Mouse (Mus musculus): ENCODE data around the gene Fbxl17. TPM values are rescaled to one million over a fixed set of nuclear protein-coding genes. Genes with fewer than 3 reads are reported as not detected.

The Fbxl17 gene
- total RNA-seq, 2 experiments from 2014 or later: 6.6 to 20.4 TPM

DNA sequence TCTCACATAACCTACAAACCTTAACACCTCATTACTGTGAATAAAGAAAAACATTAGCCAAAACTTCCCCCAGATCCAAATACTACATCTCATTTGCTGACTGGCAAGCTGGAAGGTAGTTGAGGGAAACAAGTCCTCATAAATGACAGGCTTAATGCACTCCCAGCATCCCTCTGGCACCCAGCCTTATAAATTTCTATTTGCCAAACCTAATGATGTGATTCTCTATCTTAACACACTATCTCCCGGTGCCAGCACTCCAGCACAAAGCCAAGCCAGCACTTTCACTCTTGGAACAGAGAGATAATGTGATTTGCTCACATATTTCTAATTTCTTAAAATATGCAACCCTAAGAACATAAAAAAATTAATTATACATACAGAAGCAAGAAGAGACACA is 34.6 kb downstream of the Fbxl17 start:
- ATAC-seq (replicated peaks; ENCODE audit: poor library complexity, severe bottlenecking): no peak

DNA sequence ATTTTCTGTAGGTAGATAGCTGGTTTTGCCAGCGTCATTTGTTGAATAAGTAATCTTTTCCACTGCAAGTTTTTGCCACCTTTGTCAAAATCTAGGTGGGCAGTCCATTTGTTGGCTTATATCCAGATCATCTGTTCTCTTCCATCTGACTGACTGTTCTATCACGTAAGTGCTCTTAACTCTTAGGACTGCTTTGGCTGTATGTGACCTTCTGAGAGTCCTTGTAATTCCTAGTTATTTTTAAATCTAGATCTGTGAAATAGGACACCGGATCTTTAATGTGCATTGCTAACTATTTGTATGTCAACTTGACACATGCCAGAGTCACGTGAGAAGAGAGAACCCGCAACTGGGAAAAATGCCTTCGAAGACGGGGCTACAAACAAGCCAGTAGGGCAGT is 37.3 kb downstream of the Fbxl17 start:
- ATAC-seq (replicated peaks; ENCODE audit: poor library complexity, severe bottlenecking): no peak

DNA sequence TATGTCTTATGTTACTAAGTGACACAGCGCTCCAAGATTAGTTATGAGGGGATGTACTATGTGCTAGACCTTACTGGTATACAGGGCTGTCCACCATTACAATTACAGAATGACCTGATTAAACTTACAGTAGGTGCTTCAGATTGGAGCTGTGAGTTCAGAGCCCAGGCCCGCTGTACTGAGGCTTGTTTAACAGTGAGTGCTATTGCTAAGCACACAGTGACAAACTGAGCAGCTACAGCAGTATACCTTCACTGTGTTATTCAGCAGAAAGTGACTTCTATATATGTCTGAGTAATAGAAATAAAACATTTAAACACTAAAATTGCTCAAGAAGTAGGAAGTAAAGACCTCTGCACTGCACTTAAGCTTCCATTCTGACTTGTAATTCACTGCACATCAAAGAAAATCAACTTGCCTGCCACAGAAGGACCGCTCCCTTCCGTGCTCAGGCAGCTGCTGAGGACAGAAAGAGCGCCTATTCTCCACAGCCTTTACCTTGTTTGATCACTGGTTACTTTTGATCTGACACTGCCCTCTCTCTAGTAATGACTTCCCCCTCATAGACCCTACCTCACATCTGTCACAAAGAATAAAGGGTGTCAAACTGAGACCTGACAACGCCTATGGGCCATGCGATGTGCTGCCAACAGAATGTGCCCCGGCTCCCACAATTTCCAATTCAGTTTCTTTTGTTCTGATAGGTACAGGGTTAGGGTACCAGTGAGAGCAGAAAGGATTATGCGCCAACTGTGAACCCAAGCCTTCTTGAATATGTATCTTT is 39.9 kb downstream of the Fbxl17 start:
- ATAC-seq (replicated peaks; ENCODE audit: poor library complexity, severe bottlenecking): no peak

DNA sequence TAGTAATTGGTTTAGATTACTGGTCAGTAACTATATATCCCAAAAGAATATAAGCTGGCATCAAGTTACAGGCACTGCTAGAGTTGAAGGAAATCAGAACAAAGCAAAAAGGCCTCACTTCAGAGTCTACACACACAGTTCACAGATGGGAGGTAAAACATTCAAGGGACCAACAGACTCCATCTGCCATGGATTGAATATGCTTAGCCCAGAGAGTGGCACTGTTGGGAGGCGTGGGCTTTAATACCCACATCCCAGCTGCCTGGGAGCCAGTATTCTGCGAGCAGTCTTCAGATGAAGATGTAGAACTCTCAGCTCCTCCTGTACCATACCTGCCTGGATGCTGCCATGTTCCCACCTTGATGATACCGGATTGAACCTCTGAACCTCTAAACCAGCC is 41.8 kb downstream of the Fbxl17 start:
- ATAC-seq (replicated peaks; ENCODE audit: poor library complexity, severe bottlenecking): no peak

DNA sequence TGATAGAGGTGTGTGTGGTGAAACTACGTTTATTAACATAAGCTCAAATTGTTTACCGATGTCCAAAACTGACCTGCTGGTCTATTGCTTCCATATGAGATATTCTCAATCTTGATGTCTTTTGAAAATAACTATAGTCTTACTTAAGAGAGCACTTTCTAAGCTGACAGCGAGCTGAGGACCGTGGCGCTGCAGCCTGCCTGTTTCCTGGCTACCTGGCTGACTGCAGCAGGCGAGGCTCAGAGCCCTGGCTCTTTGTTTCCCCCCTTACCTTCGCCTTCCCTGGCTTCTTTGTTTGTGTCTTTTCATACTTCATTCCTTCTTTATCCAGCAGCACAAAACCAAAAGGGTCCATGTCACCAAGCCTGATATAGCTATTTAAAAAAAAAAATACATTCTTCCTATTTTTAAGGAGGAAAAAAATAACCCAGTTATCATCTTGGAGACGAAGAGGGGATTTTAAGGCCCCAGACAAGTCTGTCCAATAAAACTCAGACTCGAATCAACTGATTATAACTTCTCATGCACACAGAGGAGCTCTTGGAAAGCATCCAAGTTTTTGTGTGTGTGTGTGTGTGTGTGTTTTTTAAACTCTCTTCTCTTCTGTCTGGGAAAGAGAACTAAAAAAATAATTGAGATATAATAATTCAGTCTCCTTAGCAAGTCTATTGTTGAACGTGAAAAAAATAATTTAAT is 48.4 kb downstream of the Fbxl17 start:
- ATAC-seq (replicated peaks; ENCODE audit: poor library complexity, severe bottlenecking): no peak

DNA sequence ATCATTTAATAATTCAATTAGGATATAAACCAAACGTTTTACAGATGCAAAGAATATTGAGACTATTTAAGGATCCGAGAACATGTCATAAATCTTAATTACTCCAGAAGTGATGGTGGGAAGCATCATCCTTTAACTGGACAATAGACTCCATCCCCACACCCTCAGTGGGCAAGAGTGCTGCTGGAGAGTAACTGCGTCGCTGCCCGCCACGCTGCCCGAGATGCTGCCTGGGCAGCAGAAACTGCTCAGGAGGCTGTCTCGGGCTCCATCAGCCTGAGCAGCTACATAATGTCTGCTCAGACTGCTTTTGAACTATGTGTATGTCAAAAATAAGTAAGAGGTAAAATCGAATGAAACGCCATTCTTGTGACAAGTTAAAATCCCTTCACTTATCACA is 52.1 kb downstream of the Fbxl17 start:
- no peak for ATAC-seq (replicated peaks; ENCODE audit: poor library complexity, severe bottlenecking)

DNA sequence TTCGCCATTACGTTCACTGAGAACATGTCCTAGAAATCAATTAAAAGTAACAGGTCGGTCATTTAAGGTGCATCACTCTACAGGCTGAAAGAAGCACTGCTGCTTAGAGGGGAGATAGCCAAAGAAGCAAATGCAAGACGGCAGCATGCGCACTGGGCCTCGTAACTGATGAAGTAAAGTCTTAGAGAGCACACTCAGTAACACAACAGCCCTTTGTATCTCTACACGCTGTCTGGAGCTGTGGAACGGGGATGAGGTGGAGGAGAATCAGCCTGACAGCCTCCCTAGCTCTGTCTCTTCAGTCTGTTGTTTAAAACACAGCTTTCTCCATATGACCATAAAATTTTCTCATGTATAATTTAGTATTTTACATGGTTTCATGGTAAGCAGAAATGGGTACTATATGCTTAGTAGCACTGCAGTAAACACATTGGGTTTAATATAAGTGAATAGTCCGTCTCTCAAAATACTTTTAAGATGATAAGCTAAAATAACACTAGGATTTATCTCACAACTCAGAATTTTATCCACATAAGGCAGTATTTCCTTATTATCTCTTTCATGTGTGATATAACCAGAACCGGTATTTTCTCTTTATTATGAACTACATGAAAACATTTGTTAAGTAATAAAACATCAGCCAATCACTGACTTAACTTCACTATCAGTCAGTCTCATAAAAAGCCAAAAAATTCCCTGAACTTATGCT is 52.7 kb downstream of the Fbxl17 start:
- no peak for ATAC-seq (replicated peaks; ENCODE audit: poor library complexity, severe bottlenecking)

DNA sequence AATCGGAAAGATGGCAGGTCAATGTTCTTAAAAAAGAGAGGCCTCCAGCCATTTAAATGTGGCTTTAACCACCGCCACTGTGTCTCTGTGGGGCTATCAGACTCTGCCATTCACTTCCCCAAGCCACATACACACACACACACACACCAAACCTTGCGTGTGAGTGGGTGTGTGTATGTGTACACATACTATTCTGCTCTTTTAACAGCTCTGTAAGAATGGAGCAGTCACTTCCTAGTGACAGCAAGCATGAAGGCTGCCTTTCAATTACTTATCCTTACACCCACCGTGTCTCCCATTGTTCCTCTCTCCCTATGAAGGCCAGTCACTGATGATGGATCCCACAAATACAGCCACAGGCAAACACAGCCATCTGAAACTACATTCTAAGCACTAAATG is 54.6 kb downstream of the Fbxl17 start:
- ATAC-seq (replicated peaks; ENCODE audit: poor library complexity, severe bottlenecking): no peak

DNA sequence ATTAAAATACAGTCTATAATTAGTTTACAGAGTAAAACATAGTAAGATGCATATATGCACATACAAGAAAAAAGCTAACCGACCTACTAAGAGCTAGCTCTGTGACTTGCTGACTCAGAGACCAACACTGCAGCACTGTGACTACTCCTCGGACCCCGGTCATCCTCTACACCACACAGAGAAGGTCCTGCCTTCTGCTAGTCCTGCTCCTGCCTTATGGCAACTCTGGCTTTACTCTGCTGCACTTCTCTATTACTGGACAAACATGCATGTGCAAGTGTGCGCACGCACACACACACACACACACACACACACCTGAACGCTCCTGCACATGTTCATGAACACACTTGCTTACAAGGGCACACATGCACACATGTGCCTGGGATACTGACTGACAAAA is 62.4 kb downstream of the Fbxl17 start:
- ATAC-seq (replicated peaks; ENCODE audit: poor library complexity, severe bottlenecking): no peak

DNA sequence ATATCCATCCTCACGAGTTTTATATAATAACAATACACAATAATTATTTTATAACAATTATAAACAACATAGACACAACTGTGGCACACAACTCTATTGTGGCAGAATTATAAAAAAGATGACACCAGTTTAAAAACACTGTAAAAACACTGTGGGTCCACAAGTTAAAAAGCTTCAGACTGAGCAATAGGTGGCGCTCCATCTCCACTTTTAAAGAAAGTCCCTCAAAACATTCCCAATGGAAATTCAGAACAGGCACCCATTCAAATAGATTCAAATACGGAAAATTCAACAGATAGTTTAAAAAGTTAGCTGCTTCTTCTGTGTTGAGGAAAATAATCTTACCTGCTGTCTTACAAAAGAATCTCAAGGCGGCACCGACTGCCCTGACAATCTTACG is 65.7 kb downstream of the Fbxl17 start:
- no peak for ATAC-seq (replicated peaks; ENCODE audit: poor library complexity, severe bottlenecking)

DNA sequence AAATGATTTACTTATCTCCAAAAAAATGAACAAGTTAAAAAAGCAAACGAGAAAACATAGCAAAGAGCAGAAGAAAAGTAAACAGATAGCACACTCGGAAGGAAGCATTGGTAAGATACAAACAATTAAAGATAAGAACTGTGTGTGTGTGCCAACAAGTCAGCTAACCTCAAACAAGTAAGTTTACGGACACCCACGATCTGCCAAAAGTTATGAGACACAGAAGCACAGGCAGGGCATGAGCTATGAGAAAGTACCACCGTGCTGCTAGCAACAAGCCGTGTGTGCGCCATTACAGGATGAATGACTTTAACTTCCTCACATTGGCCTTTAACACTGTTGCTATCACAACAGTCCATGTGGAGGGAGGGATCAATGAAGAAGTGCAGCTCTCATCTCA is 68.2 kb downstream of the Fbxl17 start:
- ATAC-seq (replicated peaks; ENCODE audit: poor library complexity, severe bottlenecking): no peak

DNA sequence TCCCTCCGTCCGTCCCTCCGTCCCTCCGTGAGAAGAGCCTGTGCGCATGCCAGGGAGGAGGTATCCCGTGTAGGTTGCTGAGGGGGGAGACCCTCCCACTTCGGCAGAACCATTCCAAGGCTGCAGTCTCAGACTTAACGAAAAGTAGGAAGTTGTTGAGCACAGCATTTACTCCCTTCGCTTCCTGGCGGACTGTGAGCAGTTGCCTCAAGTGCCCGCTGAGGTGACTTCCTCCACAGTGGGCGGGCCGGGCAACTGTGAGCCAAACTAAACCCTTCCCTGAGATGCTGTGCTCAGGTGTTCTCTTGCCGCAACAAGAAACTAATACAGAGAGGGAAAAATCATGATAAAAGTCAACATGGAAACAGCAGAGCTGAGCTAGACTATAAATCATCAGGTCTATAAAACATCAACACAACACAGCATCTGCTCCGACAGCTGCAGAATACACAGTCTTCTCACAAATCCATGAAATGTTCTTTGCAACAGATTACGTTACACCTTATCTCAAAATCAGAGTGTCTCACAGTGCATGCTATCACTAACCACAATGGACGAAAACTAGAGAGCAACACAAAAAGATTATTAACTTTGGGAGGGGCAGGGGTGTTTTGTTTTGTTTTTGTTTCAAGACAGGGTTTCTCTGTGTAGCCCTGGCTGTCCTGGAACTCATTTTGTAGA is 69.3 kb downstream of the Fbxl17 start:
- ATAC-seq (replicated peaks; ENCODE audit: poor library complexity, severe bottlenecking): peak; percentile 98

DNA sequence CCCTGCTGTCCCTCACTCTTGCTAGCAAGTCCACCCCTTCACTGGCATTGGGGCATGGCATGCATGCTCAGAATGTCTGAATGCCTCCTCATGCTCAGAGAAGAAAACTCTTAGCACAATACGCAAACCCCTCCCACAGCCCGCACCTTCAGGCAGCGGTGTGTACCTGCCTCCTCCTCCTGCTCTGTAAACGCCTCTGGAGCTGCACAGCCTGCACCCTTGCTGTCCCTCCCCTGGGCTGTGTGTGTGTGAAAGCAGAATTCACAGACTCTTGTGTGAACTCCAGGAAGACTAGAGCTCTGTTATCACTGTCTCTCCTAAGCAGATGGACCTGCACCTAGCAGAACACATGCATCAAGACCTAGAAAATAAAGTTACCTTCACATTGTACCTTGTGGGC is 76.0 kb downstream of the Fbxl17 start:
- ATAC-seq (replicated peaks; ENCODE audit: poor library complexity, severe bottlenecking): no peak

DNA sequence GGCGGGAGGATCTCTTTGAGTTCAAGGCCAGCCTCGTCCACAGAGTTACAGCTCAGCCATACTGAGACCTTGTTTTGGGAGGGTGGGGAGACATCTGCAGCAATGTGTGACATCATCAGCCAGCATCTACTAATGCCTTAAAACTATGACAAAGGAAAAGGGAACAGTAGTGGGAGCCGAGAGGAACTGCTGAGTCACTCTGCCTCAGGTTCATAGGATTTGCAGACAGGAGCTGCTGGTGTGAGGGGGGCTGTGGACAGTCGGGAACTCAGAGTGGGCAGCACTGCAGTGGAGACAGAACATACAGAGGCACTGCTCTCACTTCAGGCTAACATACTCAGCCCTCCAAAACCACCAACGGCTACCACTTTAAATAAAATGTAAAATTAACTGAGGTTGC is 77.1 kb downstream of the Fbxl17 start:
- ATAC-seq (replicated peaks; ENCODE audit: poor library complexity, severe bottlenecking): peak; percentile 92

DNA sequence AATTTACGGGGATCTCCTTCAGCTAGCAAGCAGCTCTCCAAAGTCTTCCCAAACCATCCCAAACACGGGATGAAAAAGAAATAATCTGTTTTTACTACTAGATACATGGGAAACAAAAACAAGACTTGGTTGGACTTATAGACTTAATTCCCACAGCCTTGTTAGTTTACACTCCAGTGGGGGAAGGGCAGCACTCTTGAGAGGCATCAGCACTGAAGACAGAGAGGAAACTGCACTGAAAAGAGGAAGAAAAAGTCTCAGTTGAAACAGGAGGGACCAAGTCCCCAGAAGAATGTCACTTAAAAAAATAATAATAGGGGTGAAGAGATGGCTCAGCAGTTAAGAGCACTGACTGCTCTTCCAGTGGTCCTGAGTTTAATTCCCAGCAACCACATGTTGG is 78.0 kb downstream of the Fbxl17 start:
- ATAC-seq (replicated peaks; ENCODE audit: poor library complexity, severe bottlenecking): peak; percentile 83

DNA sequence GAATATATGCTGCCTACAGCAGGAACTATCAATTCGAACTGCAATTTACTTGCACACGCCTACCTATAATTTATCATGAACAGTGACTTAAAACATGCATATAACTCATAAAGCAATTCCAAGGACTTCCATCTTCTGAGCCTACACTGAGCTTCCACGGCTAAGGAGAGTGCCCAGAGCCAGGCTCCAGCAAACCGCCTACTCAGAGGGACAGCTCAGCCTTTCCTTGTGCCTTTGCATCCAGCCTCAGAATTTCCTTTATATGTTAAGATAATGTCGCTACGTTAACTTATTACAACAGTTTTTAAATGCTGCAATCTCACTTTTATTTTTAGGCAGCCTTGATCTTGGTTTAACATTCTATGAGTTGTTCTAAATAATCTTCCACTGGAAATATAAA is 80.3 kb downstream of the Fbxl17 start:
- ATAC-seq (replicated peaks; ENCODE audit: poor library complexity, severe bottlenecking): no peak

DNA sequence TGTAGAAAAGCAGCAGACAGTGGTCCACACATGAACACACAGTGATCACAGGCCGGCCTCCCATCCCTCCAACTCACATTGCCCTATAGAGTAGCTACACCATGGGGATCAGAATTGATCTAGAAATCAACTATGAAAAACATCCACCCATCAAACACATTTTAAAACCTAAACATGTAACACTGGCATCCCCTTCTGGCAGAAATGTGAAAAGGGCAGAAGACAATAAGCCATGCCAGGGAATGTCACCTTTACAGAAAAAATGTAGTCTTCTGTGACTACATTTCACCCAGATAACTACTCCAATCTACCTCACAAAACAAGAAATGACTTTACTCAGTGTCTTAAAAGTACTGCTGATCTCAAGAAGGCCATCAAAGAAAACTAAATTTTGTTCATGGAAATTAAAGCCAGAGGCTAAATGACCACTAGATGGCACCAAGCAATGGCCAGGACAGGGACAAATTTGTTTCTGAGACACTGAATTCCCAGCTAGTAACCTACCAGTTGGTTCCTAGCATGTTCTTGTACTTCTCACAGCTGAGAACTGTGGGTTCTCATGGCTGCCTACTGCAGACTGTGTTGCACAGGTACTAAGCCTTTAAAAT is 85.7 kb downstream of the Fbxl17 start:
- no peak; the same call in 1 of the 2 replicates for ATAC-seq (replicated peaks; ENCODE audit: poor library complexity, severe bottlenecking)

DNA sequence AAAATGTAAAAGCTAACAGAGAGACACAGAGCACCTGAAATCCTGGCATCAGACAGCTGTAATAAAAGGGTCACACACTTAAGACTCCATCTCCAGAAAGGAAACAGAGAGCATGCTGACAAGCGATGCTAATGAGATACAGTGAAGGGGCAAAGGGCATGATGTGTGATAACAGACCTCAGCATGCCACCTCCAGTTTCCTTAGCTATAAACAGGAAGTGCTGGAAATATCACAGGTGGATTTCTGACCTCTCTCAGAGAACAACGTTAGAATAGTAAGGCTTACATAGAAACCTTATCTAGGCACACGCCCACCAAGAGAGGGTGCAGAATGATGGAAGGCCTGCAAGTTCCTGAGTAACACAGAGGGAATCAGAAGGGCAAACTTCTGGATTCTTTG is 88.3 kb downstream of the Fbxl17 start:
- no peak for ATAC-seq (replicated peaks; ENCODE audit: poor library complexity, severe bottlenecking)

DNA sequence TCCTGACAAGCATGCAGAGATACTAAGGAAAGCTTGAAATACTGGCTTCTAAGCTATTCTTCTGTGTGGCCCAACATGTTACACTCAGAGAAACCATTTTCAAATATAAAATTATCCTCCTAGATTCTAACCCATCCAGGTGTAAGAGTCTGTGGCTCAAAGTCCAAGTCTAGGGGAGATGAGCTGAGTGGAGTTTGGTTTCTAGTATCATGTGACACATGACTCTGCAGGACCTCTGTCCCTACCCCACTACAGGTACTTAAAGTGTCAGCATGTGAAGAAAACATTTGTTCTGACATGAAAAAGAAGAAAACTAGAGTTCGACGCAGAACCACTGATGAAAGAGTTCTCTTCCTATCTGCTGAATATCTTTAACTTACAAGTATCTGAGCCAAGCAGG is 89.7 kb downstream of the Fbxl17 start:
- no peak for ATAC-seq (replicated peaks; ENCODE audit: poor library complexity, severe bottlenecking)

DNA sequence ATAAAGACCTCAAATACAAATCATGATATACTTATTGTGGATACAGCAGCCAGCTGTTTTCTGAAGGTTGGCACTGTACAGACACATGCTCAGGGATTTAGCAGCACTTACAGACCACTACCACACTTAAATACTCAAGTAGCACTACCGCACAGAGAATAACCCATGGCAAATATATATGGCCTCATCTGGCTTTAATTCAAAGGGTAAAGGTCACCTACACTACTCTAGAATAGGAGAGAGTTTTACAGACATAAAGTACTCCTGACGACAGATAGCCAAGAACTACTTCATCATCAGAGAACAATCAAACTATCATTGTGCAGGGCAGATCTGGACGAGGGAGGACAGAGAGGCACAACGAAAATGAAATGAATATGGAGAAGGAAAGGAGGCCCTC is 93.9 kb downstream of the Fbxl17 start:
- ATAC-seq (replicated peaks; ENCODE audit: poor library complexity, severe bottlenecking): no peak

DNA sequence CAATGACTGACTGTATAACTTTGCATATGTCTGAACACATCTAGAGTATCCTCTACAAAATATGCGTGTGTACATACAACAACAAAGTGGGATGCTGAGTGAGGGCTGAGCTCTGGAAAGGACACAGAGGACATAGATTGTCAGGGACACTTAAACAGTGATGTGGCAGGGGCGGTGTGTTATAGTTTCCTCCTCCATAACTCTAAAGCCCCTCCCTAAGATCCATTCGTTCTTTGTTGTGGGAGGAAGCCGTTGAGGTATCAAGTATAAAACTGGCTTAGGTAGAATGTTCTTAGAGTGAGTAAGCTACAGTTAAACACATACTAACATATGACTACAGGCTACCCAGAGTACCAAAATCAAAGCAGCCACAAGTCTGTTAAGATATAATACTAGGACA is 94.3 kb downstream of the Fbxl17 start:
- no peak for ATAC-seq (replicated peaks; ENCODE audit: poor library complexity, severe bottlenecking)

Data from granulocyte monocyte progenitor cell, adult 5-6 weeks (primary cell).